Mouse (Mus musculus) liver, postnatal 0 days (tissue): Measurements from ENCODE around the gene Casp4. TPM values are rescaled to one million over a fixed set of nuclear protein-coding genes. Genes with fewer than 3 reads are reported as not detected.

Experiments used
- ATAC-seq: fragments of 200-750 bp; cut with Nextera tagmentation; 2 replicates; pipeline ENCODE4 v1.8.0; 2017; ENCODE audit warnings: mild to moderate bottlenecking, moderate library complexity
- DNase-seq: peaks from one replicate; pipeline ENCODE4 v3.0.0-alpha.2; 2016
- H3K27ac ChIP-seq: fragments of 300-500 bp; sonication (generic); 2 replicates; pipeline ENCODE4 v1.5.1; 2014; ENCODE audit warnings: antibody characterized with exemption, moderate library complexity, mild to moderate bottlenecking, low read depth
- H3K27me3 ChIP-seq: fragments of 300-500 bp; sonication (generic); 2 replicates; pipeline ENCODE4 v1.6.1; 2014; ENCODE audit warnings: low read length, control low read depth, mixed read lengths; ENCODE audit not compliant: insufficient read depth
- H3K36me3 ChIP-seq: fragments of 300-500 bp; sonication (generic); replicated peaks from 2 replicates; pipeline ENCODE4 v1.6.1; 2014; ENCODE audit warnings: mild to moderate bottlenecking, control low read depth, low read length, moderate library complexity, mixed read lengths; ENCODE audit not compliant: insufficient read depth
- H3K4me1 ChIP-seq: fragments of 300-500 bp; sonication (generic); 2 replicates; pipeline ENCODE4 v1.6.1; 2014; ENCODE audit warnings: antibody characterized with exemption, mild to moderate bottlenecking, control low read depth; ENCODE audit not compliant: insufficient read depth
- H3K4me2 ChIP-seq: fragments of 300-500 bp; sonication (generic); 2 replicates; pipeline ENCODE4 v1.6.1; 2014; ENCODE audit warnings: low read depth, mild to moderate bottlenecking, low read length, moderate library complexity, mixed read lengths
- H3K4me3 ChIP-seq: fragments of 300-500 bp; sonication (generic); 2 replicates; pipeline ENCODE4 v1.5.1; 2014; ENCODE audit warnings: low read depth, low read length
- H3K9ac ChIP-seq: fragments of 300-500 bp; sonication (generic); replicated peaks from 2 replicates; pipeline ENCODE4 v1.6.1; 2014; ENCODE audit warnings: mild to moderate bottlenecking, moderate library complexity
- H3K9me3 ChIP-seq: fragments of 300-500 bp; sonication (generic); 2 replicates; pipeline ENCODE4 v1.6.1; 2016; ENCODE audit warnings: mild to moderate bottlenecking, control low read depth, low read length, mixed read lengths
- CTCF ChIP-seq: sonication (generic); IDR thresholded peaks from 2 replicates; pipeline ENCODE4 v1.5.1; 2016; ENCODE audit warnings: antibody characterized with exemption, low read depth
- EP300 ChIP-seq: IDR thresholded peaks from 2 replicates; pipeline ENCODE4 v1.6.1; 2016; ENCODE audit warnings: antibody characterized with exemption, low read depth, mild to moderate bottlenecking
- WGBS: fragments of 180-500 bp; shearing (Covaris S2); extraction: QIAGEN DNeasy Blood & Tissue Kit; methylation state at CpG from one replicate; pipeline ENCODE4 v1.1.7; 2014; ENCODE audit not compliant: insufficient replicate concordance; 5-methylcytosine and 5-hydroxymethylcytosine counted together
- polyA plus RNA-seq: library from polyadenylated mRNA; unstranded; fragments of >200 nt; fragmentation: Nextera tagmentation; extraction: Ambion mirVana; gene quantifications from 2 replicates; pipeline ENCODE4 v1.2.1, GENCODE M21; 2015

The Casp4 gene
- polyA plus RNA-seq, 1 experiment from 2014 or later: 2.1 TPM

GRCm38 (mm10) chr9:5347381-5347780 lies 38.8 kb downstream of the Casp4 start:
- no peak overlapping the region for H3K9ac ChIP-seq
- WGBS: 49% methylated on average over 4 of the region's 4 CpGs

GRCm38 (mm10) chr9:5353673-5354072 lies 45.0 kb downstream of the Casp4 start:
- Histone ChIP-seq H3K9me3 (no peaks in the 10 kb centered on the region), H3K27me3 (no peaks in the 10 kb centered on the region), H3K36me3 (no peaks in the 10 kb centered on the region), H3K4me3 (no peak overlapping the region), H3K9ac (no peak overlapping the region), H3K4me2 (no peak overlapping the region), H3K4me1 (no peaks in the 10 kb centered on the region), H3K27ac (no peak overlapping the region)
- no peak for ATAC-seq
- no peak for TF ChIP-seq EP300
- no peak for TF ChIP-seq CTCF
- WGBS: 73% methylated on average over 2 of the region's 2 CpGs
- DNase-seq: no peak

More at GRCm38 (mm10) chr9:5347381-5347780, 38.8 kb downstream of the Casp4 start:
- Histone ChIP-seq H3K27ac (no peak overlapping the region), H3K4me2 (no peak overlapping the region), H3K4me1 (no peaks in the 10 kb centered on the region), H3K9me3 (no peaks in the 10 kb centered on the region), H3K36me3 (no peaks in the 10 kb centered on the region), H3K27me3 (no peaks in the 10 kb centered on the region), H3K4me3 (no peak overlapping the region)
- ATAC-seq (no peak), DNase-seq (no peak)
- TF ChIP-seq EP300 (no peak), CTCF (no peak)

GRCm38 (mm10) chr9:5356801-5357200 lies 48.2 kb downstream of the Casp4 start:
- Histone ChIP-seq H3K9me3 (no peaks in the 10 kb centered on the region), H3K4me2 (no peak overlapping the region), H3K4me3 (no peak overlapping the region), H3K27me3 (no peaks in the 10 kb centered on the region), H3K4me1 (no peaks in the 10 kb centered on the region), H3K9ac (no peak overlapping the region), H3K27ac (no peak overlapping the region), H3K36me3 (no peaks in the 10 kb centered on the region)
- TF ChIP-seq EP300 (no peak), CTCF (no peak)
- no peak for DNase-seq
- ATAC-seq: no peak

Other genes starting within 250 kb of the Casp4 start
- 4.3 and 5.1 TPM in 2 replicates for gene Casp1, start 10.3 kb upstream of the Casp4 start, polyA plus RNA-seq
- gene Casp12, start 36.6 kb downstream of the Casp4 start, polyA plus RNA-seq: 1.0 and 1.2 TPM in 2 replicates